Mouse (Mus musculus) heart, postnatal 0 days (tissue): ENCODE measurements around the gene Ticam1. TPM values are rescaled to one million over a fixed set of nuclear protein-coding genes. Genes with fewer than 3 reads are reported as not detected.
A peak's percentile ranks its signal among the peaks of the same experiment; 100 is the strongest.

Experiments
- ATAC-seq: fragments of 200-750 bp; cut with Nextera tagmentation; 2 replicates; pipeline ENCODE4 v1.8.0; 2017; ENCODE audit warnings: low read depth, moderate number of reproducible peaks, moderate library complexity; ENCODE audit not compliant: insufficient read depth
- DNase-seq: peaks from one replicate; pipeline ENCODE4 v3.0.0-alpha.2; 2016; ENCODE audit warnings: low spot score
- H3K27ac ChIP-seq: fragments of 300-500 bp; sonication (generic); 2 replicates; pipeline ENCODE4 v1.5.1; 2014; ENCODE audit warnings: low read depth, mild to moderate bottlenecking
- H3K27me3 ChIP-seq: fragments of 300-500 bp; sonication (generic); 2 replicates; pipeline ENCODE4 v1.6.1; 2014; ENCODE audit warnings: low read length, mixed read lengths; ENCODE audit not compliant: control insufficient read depth, insufficient read depth
- H3K36me3 ChIP-seq: fragments of 300-500 bp; sonication (generic); replicated peaks from 2 replicates; pipeline ENCODE4 v1.6.1; 2014; ENCODE audit warnings: low read length, mixed read lengths; ENCODE audit not compliant: control insufficient read depth, insufficient read depth
- H3K4me1 ChIP-seq: fragments of 300-500 bp; sonication (generic); 2 replicates; pipeline ENCODE4 v1.6.1; 2014; ENCODE audit warnings: antibody characterized with exemption; ENCODE audit not compliant: control insufficient read depth, insufficient read depth
- H3K4me2 ChIP-seq: fragments of 300-500 bp; sonication (generic); 2 replicates; pipeline ENCODE4 v1.6.1; 2014; ENCODE audit warnings: low read depth, mild to moderate bottlenecking, low read length, moderate library complexity
- H3K4me3 ChIP-seq: fragments of 300-500 bp; sonication (generic); 2 replicates; pipeline ENCODE4 v1.5.1; 2014; ENCODE audit warnings: low read depth, low read length
- H3K9ac ChIP-seq: fragments of 300-500 bp; sonication (generic); replicated peaks from 2 replicates; pipeline ENCODE4 v1.6.1; 2014; ENCODE audit warnings: low read depth, low read length, mixed read lengths
- H3K9me3 ChIP-seq: fragments of 300-500 bp; sonication (generic); replicated peaks from 2 replicates; pipeline ENCODE4 v1.6.1; 2016; ENCODE audit warnings: low read length; ENCODE audit not compliant: control insufficient read depth
- CTCF ChIP-seq: IDR thresholded peaks from 2 replicates; pipeline ENCODE4 v1.5.1; 2016; ENCODE audit warnings: antibody characterized with exemption, control low read depth, low read depth
- EP300 ChIP-seq: IDR thresholded peaks from 2 replicates; pipeline ENCODE4 v1.6.1; 2016; ENCODE audit warnings: antibody characterized with exemption, low read depth
- WGBS: fragments of 180-500 bp; shearing (Covaris S2); extraction: QIAGEN DNeasy Blood & Tissue Kit; methylation state at CpG from one replicate; pipeline ENCODE4 v1.1.7; 2014; 5-methylcytosine and 5-hydroxymethylcytosine counted together
- polyA plus RNA-seq: library from polyadenylated mRNA; unstranded; fragments of >200 nt; fragmentation: Nextera tagmentation; extraction: Ambion mirVana; gene quantifications from 2 replicates; pipeline ENCODE4 v1.2.1, GENCODE M21; 2015
- total RNA-seq: library from RNA; depleted of rRNA; stranded (reverse); fragments of >200 nt; gene quantifications from 2 replicates; pipeline ENCODE4 v1.2.3, GENCODE M21; 2014; ENCODE audit warnings: low replicate concordance

Ticam1 gene
- total and polyA plus RNA-seq, 2 experiments from 2014 or later: 4.4 to 13.8 TPM

DNA sequence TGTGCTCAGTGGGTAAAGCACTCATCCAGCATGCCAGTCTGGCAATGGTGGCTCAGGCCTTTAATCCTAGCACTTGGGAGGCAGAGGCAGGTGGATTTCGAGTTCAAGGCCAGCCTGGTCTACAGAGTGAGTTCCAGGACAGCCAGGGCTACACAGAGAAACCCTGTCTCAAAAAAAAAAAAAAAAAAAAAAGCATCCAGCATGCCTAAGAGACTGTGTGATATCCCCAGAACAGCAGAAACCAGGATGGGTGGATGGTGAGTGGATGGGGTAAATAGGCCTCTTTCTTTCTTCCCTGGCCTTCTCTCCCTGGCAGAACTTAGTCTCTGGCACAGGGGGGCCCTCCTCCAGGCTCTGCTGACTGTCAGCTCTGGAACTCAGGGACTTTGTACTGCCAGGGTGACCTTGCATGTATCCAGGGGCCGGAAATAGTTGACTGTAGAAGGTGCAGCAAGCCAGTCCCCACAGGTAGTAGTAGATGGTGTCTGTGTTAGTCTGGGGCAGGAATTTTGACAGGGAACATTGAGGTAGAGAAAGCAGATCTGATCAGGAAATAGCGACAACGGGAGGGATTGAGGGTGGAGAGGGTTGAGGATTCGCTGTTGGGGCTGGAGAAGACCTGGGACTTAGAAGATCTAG, 625 bp downstream of the Ticam1 start:
- peak; percentile 44 for DNase-seq
- Histone ChIP-seq H3K4me3 (peak overlapping the region; percentile 71), H3K27ac (peak overlapping the region; percentile 91), H3K4me1 (peaks cover 23% of the 10 kb centered on the region; the same call in 1 of the 2 replicates), H3K4me2 (peak overlapping the region; percentile 80), H3K36me3 (peaks cover 42% of the 10 kb centered on the region), H3K27me3 (no peaks in the 10 kb centered on the region), H3K9me3 (no peaks in the 10 kb centered on the region), H3K9ac (peak overlapping the region; percentile 86)
- 15% methylated on average over 5 of the region's 5 CpGs for WGBS
- no peak for TF ChIP-seq CTCF
- TF ChIP-seq EP300: no peak
- peak; percentile 42 for ATAC-seq

DNA sequence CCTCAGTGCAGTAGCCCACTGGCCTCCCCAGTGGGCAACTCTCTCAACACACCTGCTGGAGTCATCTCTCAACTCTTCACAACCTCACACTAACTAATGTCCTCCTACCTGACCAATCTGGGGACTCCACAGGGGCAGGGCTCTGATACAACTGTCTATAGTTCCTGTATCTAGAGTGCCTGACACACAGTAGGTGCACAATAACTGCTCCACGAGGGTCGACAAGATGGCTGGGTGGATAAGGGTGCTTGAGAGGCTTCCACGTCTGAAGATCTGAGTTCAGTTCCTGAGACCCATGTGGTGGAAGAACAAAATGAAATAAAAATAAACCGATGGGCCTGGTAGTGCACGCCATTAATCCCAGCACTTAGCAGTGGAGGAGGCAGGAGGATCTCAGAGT, 2.6 kb downstream of the Ticam1 start:
- H3K4me1 ChIP-seq: peaks cover 26% of the 10 kb centered on the region; the same call in 1 of the 2 replicates
- 80% methylated on average over 5 of the region's 5 CpGs for WGBS
- no peak overlapping the region for H3K4me2 ChIP-seq
- H3K9ac ChIP-seq: no peak overlapping the region
- no peak for DNase-seq
- no peak overlapping the region for H3K4me3 ChIP-seq
- peaks cover 42% of the 10 kb centered on the region for H3K36me3 ChIP-seq
- ATAC-seq: no peak
- H3K27me3 ChIP-seq: no peaks in the 10 kb centered on the region
- H3K27ac ChIP-seq: no peak overlapping the region; the same call in 1 of the 2 replicates
- H3K9me3 ChIP-seq: no peaks in the 10 kb centered on the region
- TF ChIP-seq EP300 (no peak), CTCF (no peak)

DNA sequence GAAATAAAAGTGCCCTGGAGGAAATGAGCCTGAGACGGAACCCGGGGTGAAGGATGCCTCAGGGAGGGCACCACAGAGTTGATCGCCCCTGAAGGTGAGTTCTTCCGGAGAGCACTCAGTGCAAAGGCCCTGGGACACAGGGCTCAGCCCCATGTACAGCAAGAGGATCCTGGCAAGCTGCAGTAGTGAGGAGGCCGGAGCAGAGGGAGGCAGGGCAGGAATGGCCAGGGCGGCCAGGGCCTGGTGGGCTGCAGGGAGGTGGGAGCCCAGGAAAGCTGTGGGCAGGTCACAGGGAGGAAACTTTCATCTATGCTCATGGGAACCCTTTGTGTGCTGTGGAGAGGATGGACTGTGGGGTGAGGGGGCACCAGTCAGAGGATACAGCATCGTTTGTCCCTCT, 3.1 kb downstream of the Ticam1 start:
- Histone ChIP-seq H3K27me3 (no peaks in the 10 kb centered on the region), H3K4me2 (no peak overlapping the region), H3K9me3 (no peaks in the 10 kb centered on the region), H3K36me3 (peaks cover 37% of the 10 kb centered on the region), H3K4me3 (no peak overlapping the region), H3K4me1 (peaks cover 26% of the 10 kb centered on the region; the same call in 1 of the 2 replicates), H3K9ac (no peak overlapping the region), H3K27ac (peak overlapping the region; percentile 23; the same call in 1 of the 2 replicates)
- ATAC-seq (no peak), DNase-seq (no peak)
- 73% methylated on average over 7 of the region's 7 CpGs for WGBS
- no peak for TF ChIP-seq EP300
- TF ChIP-seq CTCF: no peak

DNA sequence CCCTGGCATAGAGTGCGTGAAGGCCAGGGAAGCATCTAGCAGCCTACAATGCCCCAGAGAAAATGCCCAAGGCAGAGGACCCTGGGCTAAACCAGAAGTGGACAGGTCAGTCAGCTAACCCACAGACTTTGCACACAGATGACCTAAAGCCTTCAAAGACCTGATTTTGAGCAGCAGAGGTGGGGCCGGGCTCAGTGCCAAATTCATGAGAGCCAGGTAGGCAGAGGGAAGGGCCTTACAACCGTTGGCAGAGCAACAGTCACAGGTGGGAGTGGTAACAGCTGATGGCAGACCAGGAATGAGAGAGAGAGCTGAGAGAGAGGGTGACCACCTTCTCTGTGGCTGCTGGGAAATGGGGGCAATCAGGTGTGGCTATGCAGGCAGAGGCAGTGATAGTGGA, 3.9 kb downstream of the Ticam1 start:
- 70% methylated on average over 3 of the region's 3 CpGs for WGBS
- no peaks in the 10 kb centered on the region for H3K9me3 ChIP-seq

DNA sequence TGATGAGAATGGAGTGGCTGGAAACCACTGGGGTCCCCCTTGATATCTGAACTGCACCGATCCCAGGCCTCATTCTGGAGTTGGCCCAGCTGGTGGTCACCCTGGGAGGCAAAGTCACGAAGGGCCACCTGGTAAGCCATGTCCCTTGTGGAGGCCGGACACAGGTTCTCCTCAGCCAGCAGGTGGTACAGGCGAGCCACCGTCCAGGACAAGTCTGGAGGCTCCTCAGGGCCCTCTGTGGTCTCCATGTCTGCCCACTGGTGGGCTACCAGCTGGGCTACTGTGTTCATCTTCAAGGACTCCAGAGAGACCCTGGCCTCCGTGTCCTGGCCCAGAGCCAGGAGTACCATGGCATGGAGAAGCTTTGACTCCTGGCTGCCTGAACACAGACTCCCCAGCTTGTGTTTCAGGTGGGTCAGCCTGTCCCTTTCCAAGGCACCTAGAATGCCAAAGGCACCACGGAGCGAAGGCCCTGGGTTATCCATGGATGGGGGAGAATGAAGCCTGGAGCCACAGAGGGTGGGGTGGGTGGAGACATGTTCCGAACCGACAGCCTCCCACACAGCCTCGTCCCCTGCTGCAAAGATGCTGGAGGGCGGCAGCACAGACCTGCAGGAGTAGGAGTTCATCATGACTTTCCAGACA, 4.9 kb downstream of the Ticam1 start:
- no peaks in the 10 kb centered on the region for H3K9me3 ChIP-seq
- no peak overlapping the region for H3K27ac ChIP-seq
- no peak overlapping the region for H3K4me2 ChIP-seq
- no peaks in the 10 kb centered on the region for H3K27me3 ChIP-seq
- WGBS: 82% methylated on average over 12 of the region's 12 CpGs
- H3K36me3 ChIP-seq: peaks cover 33% of the 10 kb centered on the region
- no peak for DNase-seq
- H3K9ac ChIP-seq: no peak overlapping the region
- ATAC-seq: no peak
- H3K4me3 ChIP-seq: no peak overlapping the region
- no peak for TF ChIP-seq EP300
- peaks cover 13% of the 10 kb centered on the region; the same call in 1 of the 2 replicates for H3K4me1 ChIP-seq

More for the DNA sequence above, 3.9 kb downstream of the Ticam1 start:
- no peak overlapping the region for H3K4me3 ChIP-seq
- H3K27me3 ChIP-seq: no peaks in the 10 kb centered on the region
- DNase-seq: no peak
- no peak overlapping the region for H3K9ac ChIP-seq
- peaks cover 20% of the 10 kb centered on the region; the same call in 1 of the 2 replicates for H3K4me1 ChIP-seq
- no peak overlapping the region for H3K27ac ChIP-seq
- ATAC-seq: no peak
- H3K4me2 ChIP-seq: no peak overlapping the region
- H3K36me3 ChIP-seq: peaks cover 33% of the 10 kb centered on the region
- TF ChIP-seq CTCF: no peak
- no peak for TF ChIP-seq EP300
